Mouse (Mus musculus) thymus, adult 18-20 months (tissue): ENCODE measurements around the gene Mast1.

ENCODE experiments used
- DNase-seq, 2 experiments: peaks; one replicate each; pipeline ENCODE4 v3.0.0; 2022; ENCODE audit warnings: mixed read lengths in 2 of 2

Gene Mast1

DNA sequence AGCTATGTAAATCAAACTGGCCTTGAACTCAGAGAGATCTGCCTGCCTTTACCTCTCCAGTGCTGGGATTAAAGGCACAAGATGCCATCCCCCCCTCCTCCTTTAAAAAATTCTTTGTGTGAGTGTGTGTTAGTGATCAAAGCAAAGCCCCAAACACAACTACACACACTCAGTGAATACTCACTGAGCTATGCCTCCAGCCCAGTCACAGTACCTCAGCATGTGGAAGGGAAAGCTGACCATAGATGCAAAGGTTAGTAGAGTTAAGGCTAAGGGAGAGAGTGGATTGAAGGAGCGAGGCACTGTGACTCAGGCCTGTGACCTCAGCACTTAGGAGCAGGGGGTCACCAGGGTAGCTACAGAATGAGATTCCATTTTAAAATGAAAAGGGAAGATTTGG is 35.9 kb upstream of the Mast1 start:
- no peak for DNase-seq

DNA sequence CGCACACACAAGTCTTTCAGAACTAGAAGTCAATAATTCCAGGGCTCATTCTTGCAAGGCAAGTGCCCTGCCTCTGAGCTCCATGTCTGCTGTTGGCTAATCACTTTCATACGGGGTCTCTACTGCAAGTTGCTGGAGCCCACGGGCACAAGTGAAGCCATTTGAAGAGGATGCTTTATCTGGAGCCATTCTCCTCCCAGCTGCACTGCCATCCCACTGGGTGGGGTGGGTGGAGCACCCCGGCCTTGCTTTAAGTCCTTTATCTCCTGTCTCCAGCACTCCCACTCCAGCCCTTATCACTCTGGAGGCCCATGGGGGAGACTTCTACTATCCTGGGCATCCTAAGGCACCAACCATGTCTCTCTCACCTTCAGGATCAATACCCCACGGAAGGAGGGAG is 33.8 kb upstream of the Mast1 start:
- DNase-seq = no peak

DNA sequence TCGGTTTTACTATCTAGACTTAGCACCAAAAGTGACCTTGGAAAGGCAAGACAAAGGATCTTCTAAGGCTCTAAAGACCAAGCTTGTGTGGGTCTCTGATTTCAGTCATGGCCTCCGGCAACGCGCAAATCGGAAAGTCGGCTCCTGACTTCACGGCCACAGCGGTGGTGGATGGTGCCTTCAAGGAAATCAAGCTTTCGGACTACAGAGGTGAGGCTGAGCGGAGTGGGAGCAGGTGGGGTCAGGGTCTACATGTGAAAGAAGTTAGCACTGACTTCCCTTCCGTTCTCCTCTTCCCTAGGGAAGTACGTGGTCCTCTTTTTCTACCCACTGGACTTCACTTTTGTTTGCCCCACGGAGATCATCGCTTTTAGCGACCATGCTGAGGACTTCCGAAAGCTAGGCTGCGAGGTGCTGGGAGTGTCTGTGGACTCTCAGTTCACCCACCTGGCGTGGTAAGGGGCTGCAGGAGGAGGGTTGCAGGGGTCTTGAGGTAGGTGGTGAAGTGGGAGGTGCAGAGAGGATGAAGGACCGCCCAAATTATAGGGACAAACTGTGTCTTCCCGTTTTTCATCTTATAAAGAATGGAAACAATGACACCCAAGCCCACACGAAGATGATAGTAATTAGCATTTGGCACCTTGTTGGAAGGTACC is 33.1 kb upstream of the Mast1 start:
- no peak for DNase-seq

DNA sequence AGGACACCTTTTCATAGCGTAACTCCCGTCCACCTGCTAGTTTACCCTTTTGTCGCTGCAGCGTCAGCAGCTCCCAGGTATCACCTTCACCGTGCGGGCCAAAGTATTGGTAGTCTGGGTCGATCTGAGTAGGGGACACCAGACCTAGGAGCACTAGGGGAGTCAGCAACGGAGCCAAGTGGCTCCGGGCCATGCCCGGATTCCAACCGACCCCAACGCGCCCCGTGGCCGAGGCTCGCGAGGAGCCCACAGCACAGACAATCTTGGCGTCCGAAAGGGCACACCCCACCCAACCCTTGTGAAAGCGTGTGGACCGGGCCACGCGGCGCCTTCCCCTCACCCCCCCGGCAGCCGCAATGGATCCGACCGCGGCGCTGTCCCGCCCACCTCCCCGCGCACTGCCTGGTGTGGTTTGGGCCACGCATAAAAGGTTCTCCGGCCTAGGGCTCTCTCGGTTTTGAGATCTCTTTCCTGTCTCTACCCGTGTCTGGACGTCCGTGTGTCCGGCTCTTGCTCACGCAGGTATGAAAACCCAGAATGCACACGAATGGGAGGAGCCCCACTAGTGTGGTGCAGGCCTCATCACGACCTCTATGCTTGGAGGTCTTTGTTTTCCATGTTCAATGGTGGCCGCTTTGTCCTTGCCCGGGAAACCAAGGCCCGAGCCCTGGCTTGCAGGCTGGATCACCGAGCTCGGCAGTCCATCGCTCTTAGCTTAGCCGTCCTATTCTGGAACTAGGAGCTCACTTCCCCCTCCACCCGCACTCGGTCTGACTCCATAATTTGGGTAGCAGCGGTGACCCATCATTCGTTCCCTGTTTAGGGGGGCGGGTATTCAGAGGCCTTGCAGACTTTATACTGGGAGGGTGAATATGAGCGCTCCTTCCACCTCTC is 32.3 kb upstream of the Mast1 start, which contains the start of the genes Gm49661, Prdx2 and Rnaseh2a:
Gm49661 (minus strand) TSS at position 193 of the 894 bp plus-strand sequence.
Prdx2 (plus strand) TSS at position 347 of the 894 bp plus-strand sequence.
Rnaseh2a (minus strand) TSS at position 527 of the 894 bp plus-strand sequence.
- peak in 1 of 2 experiments; percentile 53 for DNase-seq

DNA sequence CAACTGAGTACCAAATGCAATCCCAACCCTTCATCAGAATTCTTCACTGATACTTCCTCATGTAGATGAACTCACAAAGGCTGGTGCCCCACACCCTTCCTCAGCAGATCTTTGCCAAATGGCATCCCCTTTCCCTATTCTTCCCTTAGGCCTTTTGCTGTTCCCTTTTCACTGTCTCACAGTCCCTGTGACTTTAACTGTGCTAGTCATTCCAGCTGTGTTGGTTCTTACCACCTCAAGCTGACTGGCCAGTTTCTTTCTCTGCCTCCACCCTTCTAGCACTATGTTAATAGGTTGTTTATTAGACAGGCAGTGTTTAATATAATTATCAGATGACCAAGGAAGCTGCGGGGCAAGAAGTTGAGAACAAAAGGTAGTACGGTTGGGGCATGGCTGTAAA is 31.5 kb upstream of the Mast1 start:
- DNase-seq = no peak

DNA sequence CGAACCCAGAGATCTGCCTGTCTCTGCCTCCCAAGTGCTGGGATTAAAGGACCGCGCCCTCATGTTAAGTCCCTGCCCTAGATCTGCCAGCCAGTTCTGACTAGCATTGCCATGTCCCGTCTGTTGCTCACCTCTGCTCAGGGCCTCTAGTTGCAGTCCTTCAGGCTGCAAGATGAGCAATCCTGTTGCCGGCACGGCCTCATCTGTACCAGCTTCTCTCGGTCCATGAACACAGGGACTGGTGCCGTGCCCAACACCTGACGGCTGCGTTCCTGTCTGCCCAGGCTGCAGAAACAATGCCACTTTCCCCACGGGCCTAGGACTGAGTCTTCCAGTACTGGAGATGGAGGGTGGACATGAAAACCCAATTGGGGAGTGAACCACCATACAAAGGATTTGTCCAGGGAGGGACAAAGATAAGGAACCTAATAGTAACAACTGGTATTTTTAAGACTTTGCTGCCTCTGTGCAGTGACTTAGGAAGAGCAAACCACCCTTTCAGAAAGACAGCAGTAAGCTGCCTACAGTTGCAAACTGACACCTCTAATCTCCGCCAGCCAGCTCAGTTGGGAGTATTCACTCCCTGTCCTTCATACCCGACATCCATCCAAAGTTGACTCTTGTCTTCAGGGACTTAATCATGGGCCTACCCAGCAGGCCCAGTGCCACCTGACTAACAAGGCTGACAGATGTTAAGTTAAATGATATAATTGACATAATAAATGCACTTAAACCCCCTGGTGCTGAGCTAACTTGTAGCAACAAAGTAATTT is 30.6 kb upstream of the Mast1 start:
- no peak for DNase-seq

DNA sequence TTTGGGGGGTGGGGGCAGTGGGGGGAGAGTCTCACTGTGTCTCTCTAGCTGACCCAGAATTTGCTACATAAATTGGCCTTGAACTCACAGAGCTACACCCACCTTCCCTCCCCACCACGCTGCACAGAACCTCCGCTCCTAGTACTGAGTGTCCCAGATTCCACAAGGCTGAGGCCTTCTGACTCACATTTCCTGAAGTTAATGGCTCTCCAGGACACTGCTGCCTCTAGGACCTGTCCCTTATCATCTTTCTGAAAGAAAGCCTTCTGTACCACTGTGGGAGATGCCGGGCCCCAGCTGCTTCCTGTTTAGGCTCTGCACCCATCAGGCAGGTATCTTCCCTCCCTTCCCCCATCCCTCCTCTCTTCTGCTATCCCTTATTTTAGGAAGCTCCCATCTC is 29.4 kb upstream of the Mast1 start:
- DNase-seq = peak in 1 of 2 experiments; percentile 31

DNA sequence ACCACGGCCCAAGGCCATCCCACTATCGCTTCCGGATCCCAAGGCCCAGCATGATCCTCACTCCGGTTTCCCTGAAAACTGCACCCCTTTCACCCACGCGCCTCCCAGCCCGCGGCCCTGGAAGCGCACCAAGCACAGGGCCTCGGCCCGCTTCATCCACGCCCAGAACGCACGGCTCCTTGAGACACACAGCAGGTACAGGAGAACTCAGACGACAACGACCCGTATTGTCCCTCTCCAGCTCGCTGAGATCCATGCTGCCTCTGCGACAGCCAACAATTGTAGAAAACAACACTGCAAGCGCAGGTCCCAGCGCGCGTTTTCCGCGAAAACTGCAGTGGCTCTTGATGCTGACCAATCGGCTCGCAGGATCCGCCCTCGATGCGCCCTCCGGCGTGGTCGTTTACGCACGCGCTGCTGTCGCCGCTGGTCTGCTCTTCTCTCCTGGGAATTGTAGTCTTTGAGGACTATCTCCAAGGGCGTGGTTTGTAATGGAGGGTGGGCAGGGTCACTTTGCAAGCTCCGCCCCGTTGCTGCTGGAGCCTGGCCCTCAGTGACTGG is 28.7 kb upstream of the Mast1 start:
- peak; percentile 81 to 87 for DNase-seq

DNA sequence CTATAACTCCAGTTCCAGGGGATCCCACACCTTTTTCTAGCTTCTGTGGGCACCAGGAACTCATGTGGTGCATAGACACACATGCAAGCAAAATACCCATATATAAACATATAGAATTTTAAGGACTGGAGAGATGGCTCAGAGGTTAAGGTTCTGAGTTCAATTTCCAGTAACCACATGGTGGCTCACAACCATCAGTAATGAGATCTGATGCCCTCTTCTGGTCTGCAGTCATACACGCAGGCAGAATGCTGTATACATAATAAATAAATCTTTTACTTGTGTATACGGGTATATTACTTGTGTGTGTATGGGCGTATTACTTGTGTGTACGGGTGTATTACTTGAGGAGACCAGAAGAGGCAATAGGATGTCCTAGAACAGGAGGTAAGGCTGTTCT is 26.8 kb upstream of the Mast1 start:
- DNase-seq = no peak

DNA sequence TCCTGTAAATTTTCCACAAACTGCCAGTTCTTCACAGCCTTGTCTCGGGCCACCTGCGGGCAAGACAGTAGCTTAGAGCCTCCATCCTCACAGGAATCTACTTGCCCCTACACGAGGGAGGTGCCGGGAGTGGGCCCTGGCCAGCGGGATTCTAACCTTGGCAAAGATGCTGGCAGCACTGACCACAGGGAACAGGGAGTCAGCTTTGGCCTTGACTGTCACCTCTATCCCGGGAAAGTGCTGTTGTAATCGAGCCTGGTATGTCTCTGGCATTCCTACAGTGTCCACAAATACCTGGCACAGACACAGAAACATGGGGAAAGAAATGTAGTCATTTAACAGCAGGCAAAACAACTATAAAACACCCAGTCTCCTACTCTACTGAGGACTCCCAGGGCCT is 22.7 kb upstream of the Mast1 start:
- DNase-seq = no peak

DNA sequence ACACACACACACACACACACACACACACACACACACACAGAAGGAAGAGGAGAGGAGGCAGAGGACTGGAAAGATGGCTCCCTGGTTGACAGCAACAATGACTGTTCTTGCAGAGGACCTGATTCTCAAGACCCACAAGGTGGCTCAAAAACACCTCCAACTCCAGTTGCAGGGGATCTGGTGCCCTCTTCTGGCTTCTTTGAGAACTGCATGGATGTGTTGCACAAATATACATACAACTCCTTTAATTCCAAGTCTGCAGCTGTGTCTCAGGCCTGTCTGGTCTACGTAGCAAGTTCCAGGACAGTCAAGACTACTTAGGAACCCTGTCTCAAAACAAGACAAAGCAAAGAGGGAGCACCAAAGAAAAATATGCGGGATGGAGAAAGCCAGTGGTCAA is 19.6 kb upstream of the Mast1 start:
- peak in 1 of 2 experiments; percentile 38 for DNase-seq

DNA sequence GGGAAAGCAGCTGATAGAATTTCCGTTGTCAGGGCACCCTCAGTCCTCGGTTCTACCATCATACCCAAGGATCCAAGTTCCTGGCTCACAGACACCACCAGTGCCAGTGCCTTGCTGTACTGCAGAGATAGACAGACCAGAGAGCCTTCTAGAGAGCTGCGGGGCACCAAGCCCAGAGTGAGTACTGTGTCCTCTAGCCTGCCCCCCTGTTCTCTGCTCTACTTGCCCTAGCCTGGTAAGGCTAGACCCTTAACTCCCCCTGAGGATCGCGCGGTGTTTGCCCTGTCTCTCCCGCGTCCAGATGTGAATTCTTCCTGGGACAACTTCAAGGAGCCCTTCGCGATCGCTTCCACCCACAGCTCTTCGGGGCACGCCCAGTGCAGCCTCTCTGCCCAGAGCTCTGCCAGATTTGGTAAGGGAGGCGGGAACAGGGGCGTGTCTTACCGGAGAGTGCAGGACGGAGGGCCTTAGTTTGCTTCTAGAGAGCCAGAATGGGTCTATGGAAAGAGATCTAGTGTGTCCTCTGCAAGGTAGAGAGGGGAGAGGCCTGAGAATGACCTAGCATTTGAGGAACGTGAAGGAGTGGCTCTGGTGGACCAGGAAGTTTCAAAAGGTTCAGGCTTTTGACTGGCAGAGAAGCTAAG is 15.6 kb upstream of the Mast1 start:
- no peak for DNase-seq

DNA sequence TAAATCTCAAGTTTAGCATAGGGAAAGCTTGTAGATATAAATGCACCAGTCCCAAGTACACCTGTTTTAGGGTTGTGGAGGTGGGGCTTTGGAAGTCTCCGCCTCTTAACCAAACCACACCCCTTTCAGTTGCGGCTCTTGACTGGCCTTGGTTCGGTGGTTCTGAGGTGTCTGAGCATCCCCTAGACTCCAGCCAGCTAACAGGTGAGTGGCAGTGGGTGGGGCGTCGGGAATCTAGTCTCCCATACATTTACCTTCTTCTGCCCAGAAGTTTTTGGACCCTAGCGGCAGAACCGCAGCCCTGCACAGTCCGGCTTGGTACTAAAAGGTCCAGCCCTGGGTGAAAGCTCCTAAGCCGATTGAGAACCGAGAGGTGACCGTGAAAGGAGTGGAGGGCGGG is 12.6 kb upstream of the Mast1 start:
- DNase-seq = no peak

DNA sequence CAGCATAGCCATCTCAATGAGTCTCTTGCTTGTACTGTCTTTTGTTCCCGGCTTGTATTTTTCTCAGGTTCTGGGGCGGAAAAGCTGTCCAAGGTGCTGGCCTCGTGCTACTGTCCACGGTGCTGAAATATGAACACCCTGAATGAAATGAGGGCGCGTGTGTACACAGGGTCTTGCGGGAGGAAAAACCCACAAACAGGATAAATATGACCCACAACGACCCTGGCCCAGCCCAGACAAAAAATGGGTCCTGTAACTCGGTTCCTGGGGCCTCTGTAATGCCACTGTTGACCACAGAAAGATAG is 10.0 kb upstream of the Mast1 start:
- no peak for DNase-seq

DNA sequence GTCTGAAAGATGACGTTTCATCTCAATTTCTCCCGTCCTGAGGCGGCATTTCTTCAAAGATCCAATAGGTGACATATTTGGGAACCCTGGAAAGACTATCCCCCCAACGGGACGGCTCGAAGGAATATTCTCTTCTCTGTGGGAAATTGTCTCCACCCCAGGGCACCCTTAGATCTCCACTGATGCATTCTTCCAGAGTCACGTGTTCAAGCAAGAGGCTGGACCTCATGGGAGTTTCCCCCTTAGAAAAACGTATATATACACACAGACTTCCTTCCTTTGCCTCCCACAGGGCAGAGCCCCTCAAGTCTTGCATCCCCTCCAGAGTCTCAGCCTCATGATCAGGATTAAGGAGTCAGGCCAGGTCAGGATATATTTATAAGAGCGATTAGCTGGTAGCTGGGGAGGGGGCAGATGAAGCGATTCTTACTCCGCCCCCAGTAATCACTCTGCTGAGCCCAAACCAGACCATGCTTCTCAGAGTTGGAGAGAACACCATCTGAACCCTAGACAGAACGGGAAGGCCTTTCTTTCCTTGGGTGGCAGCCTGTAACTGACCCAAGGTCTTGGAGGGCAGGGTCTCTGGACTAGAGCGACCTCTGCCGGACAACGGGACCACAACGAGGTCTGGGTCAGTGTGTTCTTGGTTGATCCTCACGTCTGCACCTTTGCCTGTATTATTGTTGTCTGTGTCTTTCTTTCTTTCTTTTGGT is 9.5 kb upstream of the Mast1 start, which contains the start of gene Rtbdn:
Rtbdn (plus strand) TSS at position 464 of the 713 bp plus-strand sequence.
- no peak for DNase-seq

DNA sequence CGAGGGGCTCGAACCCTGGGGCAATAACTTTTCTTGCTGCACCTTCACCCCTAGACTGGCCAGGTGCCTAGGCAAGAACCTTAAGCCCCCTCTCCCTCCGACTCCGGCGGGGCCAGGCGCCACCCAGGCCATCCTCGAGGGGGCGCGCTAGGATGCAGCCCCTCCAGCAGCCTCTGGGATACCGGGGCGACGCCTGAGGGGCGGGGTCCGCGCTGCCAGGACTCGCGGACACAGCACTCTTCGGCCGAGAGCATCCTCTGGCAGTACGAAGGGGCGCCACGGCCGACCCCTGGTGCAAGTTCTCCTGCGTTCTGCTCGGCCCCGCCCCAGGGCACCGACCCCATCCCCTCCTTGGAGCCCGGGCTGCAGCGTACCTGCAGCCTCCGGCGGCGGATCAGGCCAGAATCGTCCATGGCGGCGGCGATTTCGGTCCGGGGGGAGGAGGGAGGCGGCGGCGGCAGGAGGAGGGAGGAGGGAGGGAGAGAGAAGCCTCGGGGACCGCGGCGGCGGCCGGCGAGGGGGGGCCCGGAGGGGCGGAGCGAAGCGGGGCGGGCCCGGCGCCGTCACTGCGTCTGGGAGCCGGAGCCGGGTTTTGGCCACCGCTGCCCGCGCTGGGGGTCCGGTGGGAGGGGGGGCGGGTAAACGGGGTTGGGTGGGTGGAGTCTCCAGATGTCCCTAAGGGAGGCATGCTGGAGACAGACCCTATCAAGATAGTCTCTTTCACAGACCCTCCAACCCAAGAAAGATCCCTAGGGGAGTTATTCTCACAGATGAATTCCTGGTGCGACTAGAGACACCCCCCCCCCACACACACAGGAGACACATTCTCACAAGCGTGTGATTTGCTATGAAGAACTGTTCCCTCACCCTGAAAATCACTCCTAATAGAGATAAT is 8.7 kb upstream of the Mast1 start:
- no peak for DNase-seq

DNA sequence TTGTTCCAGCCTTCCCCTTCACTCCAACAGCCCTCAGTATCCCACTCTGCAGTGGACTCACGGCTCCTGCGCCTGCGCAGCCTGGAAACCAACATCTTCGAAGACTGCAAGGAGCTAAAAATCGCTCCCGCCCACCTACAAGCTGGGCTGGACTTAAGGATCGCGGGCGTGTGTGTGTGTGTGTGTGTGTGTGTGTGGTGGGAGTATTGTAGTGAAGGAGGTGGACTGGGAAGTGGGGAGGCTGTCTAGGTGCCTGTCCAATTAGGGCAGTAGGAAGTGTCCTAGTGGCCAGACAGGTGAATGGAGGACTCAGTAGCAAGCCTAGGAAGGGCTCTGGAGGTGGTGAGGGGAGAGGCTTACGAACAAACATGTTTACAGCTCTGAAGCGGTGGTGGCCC is 8.1 kb upstream of the Mast1 start:
- DNase-seq = no peak

DNA sequence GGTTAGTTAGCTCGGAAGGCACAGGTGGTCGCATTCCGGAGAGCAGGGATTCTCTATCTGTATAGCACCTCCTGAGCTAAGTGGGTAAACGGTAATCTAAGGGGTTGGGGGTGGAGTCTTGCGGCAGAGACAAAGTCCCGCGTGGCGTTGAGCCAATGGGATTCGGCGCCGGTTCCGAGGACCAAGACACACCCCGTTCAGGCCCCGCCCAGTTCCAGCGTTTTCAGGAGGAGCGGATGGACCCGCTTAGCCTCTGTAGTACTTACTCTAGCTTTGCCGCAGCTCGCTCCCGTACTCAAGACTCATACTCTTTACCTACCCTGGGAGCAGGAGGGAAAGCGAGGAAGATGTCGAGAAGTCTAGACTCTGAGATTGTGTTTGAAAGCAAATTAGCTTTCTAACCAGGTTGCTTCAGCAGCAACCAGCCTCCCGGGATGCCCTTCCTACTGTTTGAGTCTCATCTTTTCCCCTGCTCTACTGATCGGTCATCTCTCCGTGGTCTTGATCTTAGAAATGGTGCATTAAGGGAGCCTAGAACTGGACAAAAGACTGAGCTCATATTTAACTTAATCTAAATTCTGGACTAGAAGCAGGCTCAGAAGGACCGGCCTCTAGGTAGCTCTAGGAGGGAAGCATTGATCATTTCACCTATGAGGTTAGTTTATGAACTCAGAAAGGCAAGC is 7.5 kb upstream of the Mast1 start:
- DNase-seq = no peak

DNA sequence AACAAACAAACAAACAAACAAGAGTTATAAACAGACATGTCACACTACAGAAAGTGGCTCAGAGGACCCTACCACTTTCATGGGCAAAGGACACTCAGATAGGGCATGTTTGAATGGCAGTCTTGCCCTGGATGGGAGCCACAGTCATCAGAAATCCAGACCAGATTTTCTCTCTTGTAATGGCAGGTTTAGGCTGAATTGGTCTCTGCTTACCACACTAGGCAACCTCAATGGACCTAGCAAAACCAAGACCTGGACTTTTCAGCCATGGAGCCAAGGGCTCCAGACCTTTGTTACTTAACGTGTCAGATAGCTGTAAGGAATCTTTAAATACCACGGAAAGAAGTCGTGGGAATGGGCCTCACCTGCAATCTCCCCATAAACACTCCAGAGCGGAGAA is 6.5 kb upstream of the Mast1 start:
- DNase-seq = no peak
